Mouse (Mus musculus): Measurements from ENCODE around the gene Tmc7.

GRCm38 (mm10) chr7:118571350-118571749 is 13.2 kb downstream of the Tmc7 start:
- no peak for TF ChIP-seq CTCF (IDR thresholded peaks at IDR 0.05; ENCODE audit: control insufficient read depth, insufficient read depth, insufficient replicate concordance, low read depth, low read length)
- TF ChIP-seq POLR2A (IDR thresholded peaks at IDR 0.05; ENCODE audit: control insufficient read depth, low read depth, low read length), result no peak

Data from testis, adult 2 months (tissue).